Mouse (Mus musculus) MEL (cell line): ENCODE results near the gene Rps23.
A peak's percentile ranks its signal among the peaks of the same experiment; 100 is the strongest.

Source experiments
- CTCF ChIP-seq, 3 experiments: IDR thresholded peaks in 2 of 3; conservative IDR thresholded peaks in 1 of 3; 2 replicates each; pipeline ENCODE4 v1.5.1; 2011 to 2012; ENCODE audit warnings: low read length in 3 of 3, low read depth in 2 of 3, mild to moderate bottlenecking in 2 of 3, improper control_type of control experiment in 1 of 3, inconsistent platforms in 1 of 3, mixed read lengths in 1 of 3, moderate library complexity in 1 of 3; ENCODE audit not compliant: control insufficient read depth in 1 of 3, insufficient read depth in 1 of 3, poor library complexity in 1 of 3, severe bottlenecking in 1 of 3
- EP300 ChIP-seq, 2 experiments: IDR thresholded peaks; 2 replicates each; pipeline ENCODE4 v1.6.1; 2011; ENCODE audit warnings: improper control_type of control experiment in 2 of 2, low read length in 2 of 2, low read depth in 1 of 2, mild to moderate bottlenecking in 1 of 2
- MXI1 ChIP-seq: IDR thresholded peaks from 2 replicates; pipeline ENCODE4 v1.6.1; 2011; ENCODE audit warnings: mild to moderate bottlenecking, low read depth, low read length, improper control_type of control experiment
- MYB ChIP-seq: IDR thresholded peaks from 2 replicates; pipeline ENCODE4 v1.6.1; 2011; ENCODE audit warnings: mild to moderate bottlenecking, low read depth, low read length, improper control_type of control experiment
- POLR2A ChIP-seq, 2 experiments: IDR thresholded peaks; 2 replicates each; pipeline ENCODE4 v1.6.1; 2011 to 2012; ENCODE audit warnings: low read length in 2 of 2, mild to moderate bottlenecking in 2 of 2, control low read depth in 1 of 2, improper control_type of control experiment in 1 of 2, low read depth in 1 of 2, moderate library complexity in 1 of 2; ENCODE audit not compliant: control insufficient read depth in 1 of 2, insufficient read depth in 1 of 2, poor library complexity in 1 of 2
- POLR2AphosphoS5 ChIP-seq: IDR thresholded peaks from 2 replicates; pipeline ENCODE4 v1.6.1; 2012; ENCODE audit warnings: low read depth, borderline replicate concordance, mild to moderate bottlenecking, inconsistent platforms, low read length, moderate library complexity, mixed read lengths
- TCF12 ChIP-seq: IDR thresholded peaks from 2 replicates; pipeline ENCODE4 v1.6.1; 2014; ENCODE audit warnings: low read depth, mild to moderate bottlenecking, inconsistent platforms, low read length, improper control_type of control experiment, moderate library complexity
- ZC3H11A ChIP-seq: IDR thresholded peaks from 2 replicates; pipeline ENCODE4 v1.6.1; 2012; ENCODE audit warnings: low read depth, mild to moderate bottlenecking, inconsistent platforms, low read length, improper control_type of control experiment
- ZKSCAN1 ChIP-seq: IDR thresholded peaks from 2 replicates; pipeline ENCODE4 v1.6.1; 2012; ENCODE audit warnings: low read depth, mild to moderate bottlenecking, inconsistent platforms, low read length, improper control_type of control experiment, moderate library complexity
- ZNF384 ChIP-seq: IDR thresholded peaks from 2 replicates; pipeline ENCODE4 v1.6.1; 2012; ENCODE audit warnings: low read depth, mild to moderate bottlenecking, inconsistent platforms, low read length, improper control_type of control experiment

GRCm38 (mm10) chr13:90922751-90923612 is at the start of gene Rps23:
- TF ChIP-seq POLR2A (IDR thresholded peaks at IDR 0.05; ENCODE audit: control insufficient read depth in 1 of 2, insufficient read depth in 1 of 2, low read depth in 1 of 2, low read length in 2 of 2, poor library complexity in 1 of 2) (peak; percentile 78 to 79; a peak in 3 of 4 replicates), ZKSCAN1 (no peak), CTCF (IDR thresholded peaks at IDR 0.05 in 2 of 3, conservative IDR thresholded peaks at IDR 0.05 in 1 of 3; ENCODE audit: control insufficient read depth in 1 of 3, insufficient read depth in 1 of 3, low read depth in 2 of 3, low read length in 3 of 3, poor library complexity in 1 of 3, severe bottlenecking in 1 of 3) (no peak; a peak in 1 of 6 replicates), EP300 (IDR thresholded peaks at IDR 0.05; ENCODE audit: low read depth in 1 of 2, low read length in 2 of 2) (0 out of 4 replicates have a peak, but pooled peaks of 1 of the 2 experiments have one; percentile 16), ZC3H11A (no peak), POLR2AphosphoS5 (no peak), MXI1 (peak; percentile 68), TCF12 (peak; percentile 63; the same call in 1 of the 2 replicates), ZNF384 (no peak), MYB (no peak)
